Mouse (Mus musculus) naive thymus-derived CD4-positive, alpha-beta T cell, adult 2 months (primary cell): ENCODE data around the gene Cnot11.
A peak's percentile ranks its signal among the peaks of the same experiment; 100 is the strongest.

Source experiments
- DNase-seq: peaks from one replicate; pipeline ENCODE4 v3.0.0-alpha.2; 2011; ENCODE audit warnings: low read depth

The Cnot11 gene

GRCm38 (mm10) chr1:39535515-39536311 lies 921 bp downstream of the Cnot11 start:
- DNase-seq, result peak; percentile 97

DNA sequence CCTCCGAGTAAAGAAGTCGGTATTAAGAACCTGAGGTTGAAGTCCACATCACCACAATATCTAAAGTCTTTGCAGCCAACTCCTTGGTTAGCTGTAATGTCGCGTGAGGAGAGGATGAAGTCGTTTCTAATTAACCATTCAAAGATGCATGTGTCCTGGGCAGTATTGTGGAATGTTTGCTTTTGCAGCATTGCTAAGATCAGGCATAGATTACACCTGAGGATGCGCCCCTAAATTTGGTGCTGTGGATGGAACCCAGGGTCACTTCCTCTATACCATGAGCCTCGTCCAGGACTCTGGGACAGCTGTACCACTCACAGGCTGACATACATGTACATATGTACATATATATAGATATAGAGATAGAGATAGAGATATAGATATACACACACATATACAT lies 1.9 kb downstream of the Cnot11 start:
- no peak for DNase-seq

GRCm38 (mm10) chr1:39537631-39538380 lies 3.0 kb downstream of the Cnot11 start:
- no peak for DNase-seq

DNA sequence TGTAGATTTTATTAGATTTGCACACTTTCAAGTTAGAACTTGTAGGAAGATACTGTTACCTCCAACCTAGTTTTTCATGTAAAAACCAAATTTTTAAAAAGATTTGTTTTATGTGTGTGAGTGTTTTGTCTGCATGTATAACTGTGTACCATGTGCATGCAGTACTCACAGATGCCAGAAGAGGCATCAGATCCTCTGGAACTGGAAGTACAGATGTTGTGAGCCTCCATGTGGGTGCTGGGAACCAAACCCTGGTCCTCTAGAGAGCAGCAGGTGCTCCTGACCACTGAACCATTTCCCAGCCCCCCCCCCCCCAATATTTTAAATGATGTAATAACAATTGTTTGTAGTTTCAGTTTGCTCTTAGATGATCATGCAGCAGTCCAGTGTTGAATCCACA lies 5.8 kb downstream of the Cnot11 start:
- DNase-seq, result no peak

DNA sequence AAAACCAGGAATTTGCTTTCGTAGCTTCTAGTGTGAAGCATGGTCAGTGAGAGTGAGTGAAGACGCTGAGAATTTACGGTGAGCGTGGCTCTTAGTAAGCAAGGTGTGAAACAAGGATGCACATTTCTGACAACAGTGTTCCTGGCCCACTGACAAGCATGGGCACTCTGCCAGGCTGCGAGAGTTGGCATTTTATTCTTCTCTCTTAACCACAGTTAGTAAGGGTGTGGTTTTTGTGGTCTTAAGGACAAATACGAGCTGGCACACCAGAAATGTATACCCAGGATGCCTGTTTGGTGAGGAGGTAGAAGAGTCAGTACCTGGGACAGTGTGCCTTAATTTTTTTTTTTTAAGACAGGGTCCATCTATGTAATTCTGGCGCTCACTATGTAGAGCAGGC lies 10.8 kb downstream of the Cnot11 start:
- DNase-seq, result peak; percentile 35

DNA sequence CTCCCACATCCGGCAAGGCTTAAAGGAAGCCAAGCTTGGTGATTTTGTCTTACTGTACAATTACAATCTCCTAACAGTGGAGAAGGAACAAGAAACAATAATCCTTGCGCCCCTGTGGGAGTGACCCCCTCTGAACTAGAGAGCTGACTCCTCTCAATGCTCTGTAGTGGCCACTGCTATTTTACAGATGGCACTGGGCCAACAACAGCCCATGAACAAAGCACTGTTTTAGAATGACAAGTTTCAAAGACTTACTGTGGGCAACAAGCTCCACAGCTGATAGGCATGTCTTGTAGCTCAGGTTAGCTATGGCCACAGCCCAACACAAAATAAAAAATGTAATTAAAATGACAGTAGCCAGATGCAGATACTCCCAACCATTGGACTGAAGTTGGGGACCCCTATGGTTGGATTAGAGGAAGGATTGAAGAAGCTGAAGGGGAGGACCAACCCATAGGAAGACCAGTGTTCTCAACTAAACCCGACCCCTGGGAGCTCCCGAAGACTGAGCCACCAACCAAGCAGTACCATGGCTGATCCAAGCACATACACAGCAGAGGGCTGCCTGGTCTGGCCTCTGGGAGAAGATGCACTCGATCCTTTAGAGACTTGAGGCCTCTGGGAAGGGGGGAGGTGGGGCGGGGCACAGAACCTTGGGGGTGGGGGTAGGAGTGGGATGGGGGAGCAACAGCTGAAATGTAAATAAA lies 11.5 kb downstream of the Cnot11 start:
- DNase-seq, result no peak

DNA sequence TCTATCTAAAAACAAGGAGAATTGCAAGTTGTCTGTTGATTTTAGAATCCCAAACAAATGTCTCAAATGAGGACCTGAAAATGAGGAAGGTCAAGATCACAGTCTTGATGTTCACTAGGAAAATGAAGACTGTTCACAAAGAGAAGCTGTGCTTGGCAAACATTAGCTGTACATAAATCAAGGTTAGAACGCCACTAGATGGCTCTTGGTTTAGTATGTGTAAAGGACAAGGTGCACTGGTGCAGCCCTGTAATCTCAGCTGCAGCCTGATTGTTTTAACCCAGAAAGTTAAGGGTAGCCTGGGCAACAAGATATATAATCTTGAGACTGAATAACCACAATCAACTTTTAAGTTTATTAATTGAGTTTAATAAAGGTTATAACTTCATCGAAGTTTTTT lies 12.4 kb downstream of the Cnot11 start:
- no peak for DNase-seq

DNA sequence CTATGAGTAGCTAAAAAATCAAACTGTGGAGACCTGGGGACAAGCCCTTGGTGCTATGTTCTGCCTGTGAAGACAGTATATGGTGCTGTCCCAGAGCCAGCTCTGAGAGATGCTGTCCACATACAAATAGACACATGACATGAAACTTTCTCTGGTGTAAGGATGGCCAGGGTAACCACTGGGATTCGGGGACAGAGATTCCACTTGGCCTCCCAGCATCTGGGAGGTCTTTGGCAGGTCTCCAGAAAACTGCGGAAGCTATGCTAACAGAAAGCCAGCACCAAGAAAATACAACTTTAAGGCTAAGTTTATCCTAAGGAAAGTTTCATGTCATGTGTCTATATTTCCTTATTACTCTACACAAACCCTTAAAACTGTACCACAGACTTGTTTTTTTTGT lies 15.0 kb downstream of the Cnot11 start:
- no peak for DNase-seq

- DNase-seq, result peak; percentile 62
Observed at GRCm38 (mm10) chr1:39555556-39556415, 21.0 kb downstream of the Cnot11 start.

DNA sequence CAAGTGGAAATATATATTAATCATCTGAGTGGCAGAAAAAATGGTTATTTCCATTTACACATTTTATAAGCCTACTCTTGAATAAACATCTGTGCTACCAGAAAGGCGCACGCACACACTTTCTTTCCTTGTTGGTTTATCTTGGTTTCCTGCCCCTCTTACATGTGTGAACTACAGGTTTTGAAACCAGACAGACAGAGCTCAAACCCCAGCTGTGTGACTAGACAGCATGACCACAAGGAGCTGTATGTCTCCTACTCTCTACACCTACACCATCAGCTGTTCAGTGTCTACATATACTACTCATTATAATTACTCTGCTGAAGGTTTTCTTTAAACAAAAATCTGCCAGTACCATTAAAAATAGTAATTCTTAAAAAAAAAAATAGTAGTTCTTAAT lies 24.2 kb downstream of the Cnot11 start:
- peak; percentile 47 for DNase-seq

DNA sequence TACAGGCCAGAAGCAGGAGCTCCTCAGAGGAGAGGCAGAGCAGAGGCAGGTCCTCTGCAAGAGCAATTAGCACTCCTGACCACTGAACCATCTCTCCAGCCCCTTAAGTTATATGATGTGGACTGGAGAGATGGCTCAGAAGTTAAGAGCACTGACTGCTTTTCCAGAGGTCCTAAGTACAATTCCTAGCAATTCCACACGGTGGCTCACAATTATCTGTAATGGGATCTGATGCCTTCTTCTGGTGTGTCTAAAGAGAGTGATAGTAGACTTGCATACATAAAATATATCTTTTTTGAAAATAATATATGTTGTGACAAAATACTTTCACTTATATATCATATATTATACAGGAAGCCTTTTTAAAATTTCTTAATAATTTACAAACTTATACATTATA lies 27.1 kb downstream of the Cnot11 start:
- DNase-seq, result no peak

DNA sequence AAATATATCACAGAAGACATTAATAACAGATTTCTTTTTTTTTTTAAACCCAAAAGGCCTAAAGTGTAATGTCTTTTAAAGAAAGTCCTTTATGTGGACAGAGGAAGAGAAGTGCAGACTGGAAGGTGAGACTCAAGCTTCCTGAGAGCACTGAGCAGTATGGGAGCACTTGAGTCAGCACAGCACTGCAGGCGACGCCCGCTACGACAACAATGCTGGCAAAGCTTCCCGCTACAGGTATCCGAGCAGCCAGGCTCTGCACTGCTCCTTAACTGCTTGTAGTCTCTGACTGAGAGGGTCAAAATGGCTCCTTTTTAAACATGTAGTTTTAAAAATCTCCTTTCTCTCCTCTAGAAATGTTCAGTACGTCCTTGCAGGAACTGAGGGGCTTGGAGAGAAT lies 28.4 kb downstream of the Cnot11 start:
- DNase-seq, result no peak

GRCm38 (mm10) chr1:39564603-39565002 lies 29.8 kb downstream of the Cnot11 start:
- DNase-seq, result no peak

- no peak for DNase-seq
Observed at GRCm38 (mm10) chr1:39568079-39568478, 33.3 kb downstream of the Cnot11 start.

DNA sequence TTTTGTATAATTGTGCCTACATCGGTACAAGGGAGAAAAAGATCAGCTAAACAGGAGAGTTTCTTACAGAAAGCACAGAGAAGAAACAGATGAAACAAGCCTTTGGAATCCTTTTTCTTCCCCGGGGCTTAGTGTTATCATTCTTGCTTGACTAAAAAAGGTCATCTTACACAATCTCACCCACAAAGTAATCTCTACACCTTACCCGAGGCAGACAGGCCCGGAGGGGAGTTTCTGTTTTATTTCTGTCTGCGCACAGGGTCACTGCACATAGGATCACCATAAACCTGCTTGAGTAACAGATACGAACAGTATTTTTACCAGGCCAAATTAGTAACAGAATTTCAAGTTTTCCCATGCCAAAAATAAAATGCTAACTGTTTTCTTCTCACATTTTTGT lies 36.9 kb downstream of the Cnot11 start:
- DNase-seq, result no peak

GRCm38 (mm10) chr1:39573890-39574289 lies 39.1 kb downstream of the Cnot11 start:
- no peak for DNase-seq

DNA sequence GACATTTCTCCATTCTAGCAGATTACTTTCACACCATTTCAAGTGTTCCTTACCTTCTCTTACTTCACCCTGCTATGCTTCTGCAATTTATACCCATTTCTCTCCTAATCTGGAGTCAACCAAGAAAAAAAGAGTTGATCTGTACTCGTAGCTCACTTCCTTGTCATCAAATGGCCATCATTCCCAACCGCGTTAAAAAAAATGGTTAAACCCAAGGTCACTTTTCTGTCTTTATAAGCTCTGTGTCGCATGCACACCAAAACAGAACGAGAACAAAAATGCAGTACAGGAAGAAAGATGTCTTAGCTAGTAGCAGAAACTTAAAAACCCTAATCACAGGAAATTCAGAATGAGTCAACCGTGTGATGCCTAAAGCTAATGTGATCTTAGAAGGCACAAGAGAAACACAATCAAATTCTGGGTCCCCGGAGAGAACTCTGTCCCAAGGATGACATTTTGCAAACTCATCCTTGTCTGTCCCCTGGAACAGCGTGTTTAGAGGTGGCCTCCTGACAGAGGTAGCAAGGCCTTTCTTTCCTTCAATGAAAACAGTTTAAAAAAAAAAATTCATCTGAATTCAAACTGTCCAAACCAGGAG lies 41.1 kb downstream of the Cnot11 start:
- DNase-seq, result peak; percentile 58

DNA sequence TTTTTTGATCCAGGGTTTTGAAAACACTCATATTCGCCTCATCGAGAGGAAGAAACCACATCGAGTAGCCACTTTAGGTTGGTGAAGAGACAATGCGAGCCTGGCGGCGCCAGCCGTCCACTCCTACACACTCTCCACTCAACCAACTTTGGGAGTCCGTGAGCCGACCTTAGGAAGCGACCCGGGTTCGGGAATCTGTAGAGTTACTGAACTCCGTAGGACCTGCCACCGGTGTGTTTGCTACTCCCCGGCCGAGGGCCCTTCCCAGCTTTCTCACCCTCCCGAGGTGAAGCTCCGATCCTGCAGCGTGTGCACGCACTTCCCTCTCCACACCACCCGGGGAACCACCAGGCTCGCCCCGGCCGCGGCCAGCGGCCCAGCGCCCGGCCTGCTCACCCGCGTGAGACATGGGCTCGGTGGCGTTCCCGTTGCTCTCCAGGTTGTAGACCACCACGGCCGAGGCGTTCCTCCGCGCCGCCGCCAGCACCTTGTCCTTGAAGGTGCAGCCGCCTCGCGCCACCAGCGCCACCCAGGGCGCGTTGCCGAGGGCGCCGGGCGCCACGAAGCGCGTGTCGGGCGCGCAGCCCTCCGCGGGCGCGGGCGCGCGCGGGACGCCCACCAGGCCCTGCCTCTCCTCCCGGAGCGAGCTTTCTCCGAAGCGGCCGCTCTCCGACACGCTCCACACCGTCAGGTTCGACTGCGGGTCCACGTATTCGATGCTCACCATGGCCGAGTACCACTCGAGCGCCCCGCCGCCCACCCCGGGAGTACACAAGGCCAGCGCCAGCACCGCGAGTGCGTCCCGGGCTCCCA lies 41.8 kb downstream of the Cnot11 start:
- DNase-seq, result no peak

GRCm38 (mm10) chr1:39577253-39577705 lies 42.5 kb downstream of the Cnot11 start, which contains the start of gene Rnf149:
Gene Rnf149, minus strand, starts transcription at chr1:39577405.
- DNase-seq, result peak; percentile 97

DNA sequence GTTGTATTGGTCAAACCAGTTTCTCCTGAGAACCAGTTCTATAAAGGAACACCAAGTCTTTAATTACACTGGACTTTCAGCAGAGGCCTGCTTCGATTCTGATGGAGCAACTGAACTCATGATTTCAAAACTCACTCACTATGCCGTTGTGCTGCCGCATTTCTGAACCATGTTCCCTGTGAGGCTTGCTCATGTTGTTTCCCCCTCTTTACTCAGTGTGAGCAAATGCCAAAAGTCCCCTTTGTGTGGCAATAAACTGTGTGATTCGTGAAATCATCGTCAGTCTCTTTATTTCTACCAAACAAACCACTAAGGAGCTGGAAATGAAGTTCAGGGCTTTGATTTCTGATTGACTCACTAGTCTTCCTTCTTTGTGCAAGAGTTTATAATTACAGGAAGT lies 43.7 kb downstream of the Cnot11 start:
- DNase-seq, result peak; percentile 38
